ENCODE assay signal across 8 mouse cellular contexts in genomic region chr8:95235683-95236082, GRCm38 (mm10). TPM values are rescaled to one million over a fixed set of nuclear protein-coding genes. Genes with fewer than 3 reads are reported as not detected.
A peak's percentile ranks its signal among the peaks of the same experiment; 100 is the strongest.
DNase-seq lines count a peak whose midpoint lies in the region; ATAC-seq and TF ChIP-seq lines count a peak whose summit lies in the region.
"Had no signal": no experiment of that assay in that cellular context is flagged by ENCODE, and none has a peak within 500 bp of the region (broad histone marks: within the 10 kb centered on the region; RNA-seq: fewer than 3 reads in every experiment).

No protein-coding gene starts in this region.

- peak; percentile 76; the same call in 1 of the 2 replicates for TF ChIP-seq CTCF in small intestine, adult 2 months (IDR thresholded peaks at IDR 0.05; ENCODE audit: extremely low read depth, insufficient read length, insufficient replicate concordance, low read depth, low read length)

- WGBS in forebrain, embryonic 10.5 days: 13% methylated on average over 3 of the region's 3 CpGs
- WGBS in small intestine, adult 2 months: 2% methylated on average over 3 of the region's 3 CpGs

- intact Hi-C loops in heart, postnatal 25 days (cut with DNase I): loop anchor here (10.0 kb wide), 1 partner anchor 291 kb away; no protein-coding TSS in a partner anchor

- no peaks in the 10 kb centered on the region for H3K4me1 ChIP-seq in forebrain, embryonic 10.5 days
- H3K4me1 ChIP-seq in small intestine, adult 2 months (ENCODE audit: control insufficient read depth, insufficient read depth, insufficient read length, low read length): no peaks in the 10 kb centered on the region

- H3K27ac ChIP-seq in forebrain, embryonic 10.5 days: no peak overlapping the region
- H3K27ac ChIP-seq in small intestine, adult 2 months (ENCODE audit: insufficient read depth, low read depth, low read length): no peak overlapping the region
- H3K27ac ChIP-seq: macrophage had no signal

- H3K4me3 ChIP-seq in forebrain, embryonic 10.5 days: no peak overlapping the region
- no peak overlapping the region for H3K4me3 ChIP-seq in small intestine, adult 2 months (ENCODE audit: low read depth, low read length)

- no peaks in the 10 kb centered on the region for H3K9me3 ChIP-seq in forebrain, embryonic 10.5 days

- TF ChIP-seq POLR2A in small intestine, adult 2 months (IDR thresholded peaks at IDR 0.05; ENCODE audit: low read depth, low read length): no peak

- H3K27me3 ChIP-seq in forebrain, embryonic 10.5 days (ENCODE audit: poor library complexity, severe bottlenecking): no peaks in the 10 kb centered on the region
- H3K27me3 ChIP-seq in small intestine, adult 2 months (ENCODE audit: control insufficient read depth, insufficient read depth, low read length): no peaks in the 10 kb centered on the region

- DNase-seq in NIH3T3 (ENCODE audit: low read depth): peak; percentile 81
- DNase-seq in c-Kit-negative CD71-positive TER-119-positive erythroid progenitor cells, embryonic 14.5 days (ENCODE audit: low read depth, low spot score): peak; percentile 50
- DNase-seq in forebrain, embryonic 10.5 days (ENCODE audit: extremely low spot score, low spot score): peak; percentile 76
- DNase-seq in heart, postnatal 25 days (ENCODE audit: low spot score): peak; percentile 20
- DNase-seq in layer of hippocampus, postnatal 10 days (ENCODE audit: low spot score in 2 of 2): peak; percentile 85 to 91

- H3K36me3 ChIP-seq in forebrain, embryonic 10.5 days (replicated peaks): no peaks in the 10 kb centered on the region
- H3K36me3 ChIP-seq in small intestine, adult 2 months (ENCODE audit: control insufficient read depth, insufficient read depth, low read length): no peaks in the 10 kb centered on the region

- ATAC-seq in megakaryocyte progenitor cell, adult 5-6 weeks (replicated peaks; ENCODE audit: poor library complexity): peak; percentile 96

RNA-seq across cellular contexts. Expression of gene Kifc3, which starts 33.1 kb away (rescaled TPM):
- polyA plus RNA-seq in forebrain, embryonic 10.5 days (2016; fragmentation: Nextera tagmentation; extraction: Ambion mirVana): 4.4 and 5.5 TPM in 2 replicates
- 10 to 100 TPM; 67.1 to 72.4 TPM for total RNA-seq in heart, postnatal 25 days (2021)
- 10 to 100 TPM; 72.4 to 90.2 TPM for total RNA-seq in layer of hippocampus, postnatal 10 days (2021)
- 0.73 and 0.99 TPM in 2 replicates for total RNA-seq in megakaryocyte progenitor cell, adult 5-6 weeks (2015)
- 0.68 and 1.4 TPM in 2 replicates for total RNA-seq in megakaryocyte progenitor cell, adult 5-6 weeks (2017)
- polyA plus RNA-seq in small intestine, adult 2 months (2012; rRNA removed): 35.0 and 64.7 TPM in 2 replicates

Comparison
In these comparisons a context has a peak if more than half of its experiments do, and no peak if none do; other contexts are left out.
1. DNase-seq: peak in every context shown above with its lines; median percentile 88 in layer of hippocampus, postnatal 10 days; 81 in NIH3T3; 76 in forebrain, embryonic 10.5 days; 50 in c-Kit-negative CD71-positive TER-119-positive erythroid progenitor cells, embryonic 14.5 days; 20 in heart, postnatal 25 days.
2. RNA of gene Kifc3, which starts 33.1 kb away (total RNA-seq): 72.4 to 90.2 TPM in layer of hippocampus, postnatal 10 days and 67.1 to 72.4 TPM in heart, postnatal 25 days; 0.68 to 1.4 TPM in megakaryocyte progenitor cell, adult 5-6 weeks; every median in the first group is over 10 times any median in the second.